Mouse (Mus musculus): ENCODE results near the gene Dnajb6. TPM values are rescaled to one million over a fixed set of nuclear protein-coding genes. Genes with fewer than 3 reads are reported as not detected.

The Dnajb6 gene
- total RNA-seq, 1 experiment from 2014 or later, result 216 TPM

DNA sequence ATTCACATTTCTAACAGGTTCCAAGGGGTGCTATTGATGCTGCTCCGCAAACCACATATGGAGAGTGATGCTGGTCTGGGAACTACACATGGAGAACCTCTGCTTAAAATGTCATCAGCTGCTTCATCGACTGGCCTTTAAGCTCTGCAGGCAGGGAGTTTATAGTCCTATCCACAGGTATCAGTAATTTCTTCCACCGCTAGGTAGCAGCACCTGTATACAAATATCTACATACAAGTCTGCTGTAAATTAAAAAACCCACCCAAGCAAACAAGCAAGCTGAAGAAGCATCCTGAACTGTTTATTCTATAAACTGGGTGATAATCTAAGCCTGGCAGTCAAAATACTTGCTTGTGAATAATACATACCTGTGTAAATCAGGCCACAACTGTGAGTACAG lies 89.3 kb downstream of the Dnajb6 start:
- no peak for ATAC-seq (ENCODE audit: extremely low read depth, insufficient number of reproducible peaks, low FRiP score, poor library complexity, severe bottlenecking)

DNA sequence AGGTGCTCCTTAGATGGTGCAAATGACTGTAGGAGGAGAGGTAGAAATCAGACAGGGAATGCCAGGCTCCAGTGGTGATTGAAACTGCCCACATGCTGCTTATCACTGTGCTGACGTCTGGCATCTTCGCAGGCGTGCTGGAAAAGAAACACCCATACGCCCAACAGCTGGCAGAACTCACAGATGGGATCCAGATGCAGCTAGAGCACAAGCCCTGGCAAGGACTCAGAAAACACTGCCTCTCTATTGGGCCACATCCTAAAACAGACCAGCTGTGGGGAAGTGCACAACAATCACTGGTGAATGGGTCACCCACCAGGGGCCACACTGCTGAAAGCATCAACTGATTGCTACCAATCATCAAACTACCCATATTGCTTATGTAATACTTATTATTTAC lies 91.3 kb downstream of the Dnajb6 start:
- ATAC-seq (ENCODE audit: extremely low read depth, insufficient number of reproducible peaks, low FRiP score, poor library complexity, severe bottlenecking), result no peak

DNA sequence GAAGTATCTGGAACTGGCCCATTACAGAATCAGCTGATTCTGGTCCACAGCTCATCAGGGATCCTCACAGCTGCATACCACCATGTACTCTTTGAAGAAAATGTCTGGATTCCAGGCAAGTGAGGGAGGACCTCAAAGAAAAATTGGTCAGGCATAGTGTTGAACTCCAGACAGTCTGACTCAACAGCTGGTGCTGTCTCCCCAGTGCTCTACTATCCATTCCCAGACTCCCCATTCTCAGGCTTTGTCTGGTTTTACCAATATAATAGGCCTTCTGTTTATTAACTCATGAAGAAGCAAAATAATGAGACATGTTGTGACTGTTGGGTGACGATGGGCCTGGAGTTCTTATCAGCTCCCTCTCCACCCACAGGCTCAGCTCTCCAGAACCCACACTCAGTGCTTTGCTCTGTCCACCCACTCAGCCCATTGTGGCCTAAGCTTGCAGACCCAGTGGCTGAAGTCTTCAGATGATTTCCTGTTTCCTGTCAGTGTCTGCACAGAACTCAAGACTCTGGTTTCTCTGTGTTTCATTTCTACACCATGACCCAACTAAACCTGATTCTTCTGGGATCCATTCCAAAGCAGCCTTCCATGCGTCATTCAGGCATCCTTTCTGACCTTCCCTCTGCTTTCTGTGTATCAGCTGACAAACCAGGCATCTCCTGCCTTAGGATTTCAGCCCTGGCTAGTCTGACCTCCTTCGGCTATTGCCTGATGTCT lies 107.1 kb downstream of the Dnajb6 start:
- no peak for ATAC-seq (ENCODE audit: extremely low read depth, insufficient number of reproducible peaks, low FRiP score, poor library complexity, severe bottlenecking)

DNA sequence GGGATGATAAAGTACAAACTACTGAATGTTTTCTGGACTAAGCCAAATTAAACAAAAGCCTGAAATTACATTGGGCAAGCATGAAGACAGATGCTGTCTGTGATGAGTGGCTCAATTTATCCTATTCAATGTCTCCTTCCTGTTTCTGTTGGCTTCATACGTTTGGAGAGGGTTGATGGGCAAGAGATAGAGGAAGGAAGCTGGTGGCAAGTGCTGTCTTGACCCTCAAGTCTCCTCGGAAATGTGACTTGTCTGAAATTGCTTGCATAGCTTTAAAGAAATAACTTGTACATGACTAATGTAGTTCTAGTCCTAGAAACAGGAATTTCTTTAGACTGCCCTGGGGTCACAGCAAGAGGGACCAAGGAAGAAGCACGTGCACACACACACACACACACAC lies 109.5 kb downstream of the Dnajb6 start:
- ATAC-seq (ENCODE audit: extremely low read depth, insufficient number of reproducible peaks, low FRiP score, poor library complexity, severe bottlenecking), result no peak

DNA sequence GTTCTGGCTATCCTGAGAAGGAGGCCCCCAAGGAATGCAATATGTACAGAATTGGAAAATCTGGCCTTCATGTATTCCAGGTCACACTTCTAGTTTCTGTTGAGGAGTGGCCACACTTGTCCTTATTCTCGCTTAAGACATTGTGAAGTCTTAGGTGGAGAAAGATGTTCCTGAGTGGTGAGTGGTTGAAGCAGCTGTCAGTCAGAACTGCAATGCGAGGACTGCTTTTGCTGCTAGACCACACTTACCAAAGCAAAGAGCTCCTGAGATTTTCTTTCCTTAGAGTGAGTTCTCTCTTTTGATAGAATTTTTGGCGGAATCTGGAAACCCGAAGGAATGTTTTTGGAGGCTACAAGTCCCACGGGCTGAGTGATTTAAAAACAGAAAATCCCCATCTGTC lies 112.0 kb downstream of the Dnajb6 start:
- no peak for ATAC-seq (ENCODE audit: extremely low read depth, insufficient number of reproducible peaks, low FRiP score, poor library complexity, severe bottlenecking)

DNA sequence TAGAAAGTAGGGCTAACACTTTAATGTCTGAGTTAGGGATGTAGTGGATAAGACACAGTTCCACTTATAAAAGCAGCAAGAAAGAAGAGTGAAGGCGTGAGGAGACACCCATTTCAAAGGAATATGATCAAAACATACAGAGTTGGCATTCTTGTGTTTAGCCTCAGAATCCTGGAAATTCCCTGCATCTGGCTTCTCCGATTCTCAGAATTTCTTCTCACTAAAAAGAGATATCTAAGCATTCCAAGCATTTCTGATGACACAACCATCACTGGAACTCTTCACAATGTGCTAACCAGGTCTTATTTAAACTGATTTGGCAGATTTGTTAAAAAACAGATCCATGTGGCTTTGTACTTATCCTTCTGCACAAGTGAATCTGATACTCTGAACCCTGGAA lies 112.6 kb downstream of the Dnajb6 start:
- no peak for ATAC-seq (ENCODE audit: extremely low read depth, insufficient number of reproducible peaks, low FRiP score, poor library complexity, severe bottlenecking)

DNA sequence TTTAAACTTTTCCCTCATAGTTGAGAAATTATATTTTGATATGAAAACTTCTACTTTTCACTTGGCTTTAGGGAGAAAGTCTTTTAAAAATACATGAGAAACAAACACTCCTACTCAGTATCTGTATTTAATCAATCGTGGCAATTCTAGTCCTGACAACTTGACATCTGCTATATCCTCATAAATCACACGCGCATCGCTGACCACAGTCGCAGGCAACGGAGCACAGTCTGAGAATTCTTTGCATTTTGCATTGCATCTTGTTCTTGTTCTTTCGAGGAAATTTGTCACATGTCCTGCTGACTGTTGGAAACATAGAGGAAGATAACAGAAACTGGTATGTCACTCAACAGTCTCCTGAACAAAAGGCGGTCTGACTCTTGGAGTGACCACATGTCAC lies 116.9 kb downstream of the Dnajb6 start:
- ATAC-seq (ENCODE audit: extremely low read depth, insufficient number of reproducible peaks, low FRiP score, poor library complexity, severe bottlenecking), result no peak

DNA sequence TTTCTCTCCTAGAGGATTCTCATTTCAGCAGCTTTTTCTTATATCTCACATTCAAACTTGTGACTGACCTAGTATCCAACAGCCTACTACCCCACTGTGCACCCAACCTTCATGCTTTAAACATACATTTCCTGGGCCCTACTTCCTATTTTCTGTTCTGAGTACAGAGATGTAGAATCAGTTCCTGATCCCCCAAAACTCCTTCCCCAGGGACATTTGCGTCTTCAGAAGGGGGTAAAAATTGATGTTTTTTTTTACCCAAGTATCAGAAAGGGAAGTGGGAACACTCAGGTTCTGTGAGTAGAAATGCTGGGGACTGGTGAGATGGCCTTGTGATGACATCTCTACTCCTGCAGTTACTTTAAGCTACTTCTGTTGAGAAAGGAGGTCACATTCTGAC lies 117.5 kb downstream of the Dnajb6 start:
- ATAC-seq (ENCODE audit: extremely low read depth, insufficient number of reproducible peaks, low FRiP score, poor library complexity, severe bottlenecking), result peak; percentile 44; the same call in 1 of the 2 replicates

DNA sequence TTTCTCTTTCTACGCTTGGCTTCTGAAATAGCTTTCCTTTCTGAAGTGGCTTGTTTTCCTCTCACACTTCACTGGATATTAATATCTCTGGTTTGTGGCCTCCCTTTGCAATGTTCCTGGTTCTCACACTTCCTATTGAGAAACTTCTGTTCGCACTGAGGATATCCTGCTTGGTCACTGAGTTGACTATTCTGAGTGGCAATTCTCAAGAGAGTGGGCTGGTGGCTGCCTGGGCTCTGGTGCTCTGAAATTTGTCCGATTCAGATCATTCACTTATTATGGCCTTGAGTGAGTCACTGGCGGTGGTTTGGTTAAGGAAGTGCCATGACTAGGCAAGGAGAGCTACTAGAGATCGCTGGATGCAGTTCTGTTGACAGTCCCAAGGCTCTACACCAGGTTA lies 118.9 kb downstream of the Dnajb6 start:
- ATAC-seq (ENCODE audit: extremely low read depth, insufficient number of reproducible peaks, low FRiP score, poor library complexity, severe bottlenecking), result peak; percentile 39; the same call in 1 of the 2 replicates

DNA sequence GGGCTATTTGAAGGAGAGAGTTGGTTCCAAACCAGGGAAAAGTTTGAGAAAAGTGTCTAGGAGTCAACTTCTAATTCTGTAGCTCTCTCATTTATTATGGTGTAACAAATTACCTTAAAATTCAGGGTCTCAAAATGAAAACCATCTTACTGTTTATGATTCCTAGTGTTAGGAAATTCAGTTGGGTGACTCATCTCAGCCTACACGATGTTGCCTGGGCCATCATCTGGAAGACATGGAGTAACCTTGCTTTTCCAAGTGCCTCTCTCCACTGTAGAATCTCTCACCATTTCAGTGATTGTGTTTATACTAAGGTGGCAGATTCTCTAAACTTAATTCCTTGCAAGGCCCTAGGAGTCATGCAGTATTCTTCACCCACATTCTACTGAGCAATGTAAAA lies 119.5 kb downstream of the Dnajb6 start:
- ATAC-seq (ENCODE audit: extremely low read depth, insufficient number of reproducible peaks, low FRiP score, poor library complexity, severe bottlenecking), result no peak

DNA sequence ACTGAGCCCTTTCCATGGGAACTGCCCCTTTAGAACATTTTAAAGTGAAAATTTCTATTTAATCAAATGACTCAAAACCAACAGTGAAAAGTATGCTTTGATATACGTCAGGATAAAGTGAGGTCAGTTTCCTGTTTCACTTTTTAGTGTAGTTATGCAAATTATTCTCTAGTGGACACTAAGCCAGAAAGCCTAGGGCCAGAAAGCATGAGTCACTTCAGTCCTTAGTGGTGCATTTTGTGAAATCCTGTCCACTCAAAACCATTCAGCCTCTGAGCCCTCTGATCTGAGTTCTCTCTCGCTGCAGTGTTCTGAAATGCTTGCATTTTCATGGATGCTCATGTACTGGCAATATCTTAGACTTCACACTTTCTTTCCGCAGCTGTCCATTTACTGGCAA lies 126.0 kb downstream of the Dnajb6 start:
- ATAC-seq (ENCODE audit: extremely low read depth, insufficient number of reproducible peaks, low FRiP score, poor library complexity, severe bottlenecking), result no peak

DNA sequence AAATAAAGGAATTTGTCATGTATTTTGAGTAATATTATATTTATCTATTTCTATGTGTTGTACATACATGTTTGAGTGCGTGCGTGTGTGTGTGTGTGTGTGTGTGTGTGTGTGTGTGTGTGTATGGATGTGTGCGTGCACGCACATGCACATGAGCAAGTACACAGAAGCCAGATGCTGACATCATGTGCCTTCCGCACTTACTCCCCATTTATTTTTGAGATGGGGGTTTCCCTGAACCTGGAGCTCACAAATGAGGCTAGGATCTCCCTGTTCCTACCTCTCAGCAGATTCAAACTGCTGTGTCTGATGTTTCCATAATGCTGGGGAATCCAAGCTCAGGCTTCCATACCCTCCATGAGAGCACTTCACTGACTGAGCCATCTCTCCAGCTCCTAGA lies 126.9 kb downstream of the Dnajb6 start:
- no peak for ATAC-seq (ENCODE audit: extremely low read depth, insufficient number of reproducible peaks, low FRiP score, poor library complexity, severe bottlenecking)

DNA sequence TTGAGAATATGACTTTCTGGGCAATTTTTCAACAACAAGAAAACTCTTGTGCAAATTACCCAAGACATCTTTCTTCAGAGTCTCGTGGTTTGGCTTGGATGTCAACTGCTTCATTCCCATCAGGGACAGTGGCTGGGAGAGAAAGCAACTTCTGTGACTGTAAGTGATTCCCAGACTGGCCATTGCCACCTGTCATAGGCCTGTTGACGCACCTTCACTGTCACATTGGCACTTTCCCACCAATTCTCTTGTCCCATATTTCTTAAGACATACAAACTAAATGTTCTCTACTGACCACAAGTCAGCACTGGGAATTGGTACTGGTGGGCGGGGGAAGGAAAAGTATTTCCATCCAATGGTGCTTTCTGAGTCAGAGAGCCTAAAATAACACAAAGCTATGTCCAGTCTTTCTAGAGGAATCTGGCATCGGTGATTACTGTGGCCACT lies 128.8 kb downstream of the Dnajb6 start:
- ATAC-seq (ENCODE audit: extremely low read depth, insufficient number of reproducible peaks, low FRiP score, poor library complexity, severe bottlenecking), result no peak

DNA sequence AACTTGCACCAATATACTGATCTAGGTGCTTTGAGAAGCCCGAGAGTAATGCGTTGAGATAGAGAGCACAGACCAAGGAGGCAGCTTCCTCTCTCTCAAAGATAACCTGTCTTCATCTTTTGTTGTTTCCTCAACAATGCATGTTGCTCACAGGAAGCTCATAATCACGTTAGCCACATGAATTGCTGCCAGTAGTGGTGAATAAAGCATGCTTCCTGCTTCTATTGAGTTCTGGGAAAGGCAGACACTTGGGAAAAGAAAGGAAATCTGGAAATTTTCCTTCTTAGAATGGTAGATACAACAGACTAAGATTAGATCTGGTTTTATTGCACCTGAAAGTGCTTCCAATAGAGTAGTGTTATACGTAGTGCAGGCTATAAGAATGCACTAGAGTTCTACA lies 129.5 kb downstream of the Dnajb6 start:
- ATAC-seq (ENCODE audit: extremely low read depth, insufficient number of reproducible peaks, low FRiP score, poor library complexity, severe bottlenecking), result no peak

Other genes starting within 250 kb of the Dnajb6 start
- gene Ube3c, start 166.4 kb upstream of the Dnajb6 start, total RNA-seq (2017), result 36.2 and 39.2 TPM in 2 replicates
- 12.2 and 37.4 TPM in 2 replicates for gene Gm5129, start 248 bp downstream of the Dnajb6 start, total RNA-seq (2017)

Data from neutrophil, adult 5-6 weeks (primary cell).